Comparison of ENCODE assay signal across 24 mouse cellular contexts in the genomic region with DNA sequence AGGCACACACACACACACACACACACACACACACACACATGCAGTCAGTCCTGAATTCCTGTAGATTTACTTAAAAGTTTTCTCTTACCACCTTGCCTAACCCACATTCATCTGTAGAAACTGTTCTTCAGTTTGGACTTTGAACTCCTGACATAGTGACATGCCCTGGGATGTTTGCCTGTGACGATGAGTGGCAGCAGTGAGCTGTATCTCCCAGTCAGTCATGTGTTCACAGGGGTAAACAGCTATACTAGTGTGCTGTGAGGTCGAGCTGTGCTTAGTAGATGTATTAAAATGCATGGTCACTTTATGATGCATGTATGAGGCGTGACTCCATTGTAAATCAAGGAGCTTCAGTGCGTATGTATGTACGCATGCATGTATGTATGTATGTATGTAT.
DNase-seq lines count a peak whose midpoint lies in the region; ATAC-seq and TF ChIP-seq lines count a peak whose summit lies in the region.
"Had no signal": no experiment of that assay in that cellular context is flagged by ENCODE, and none has a peak within 500 bp of the region (broad histone marks: within the 10 kb centered on the region; RNA-seq: fewer than 3 reads in every experiment).

No protein-coding gene starts in this region.

- intact Hi-C loops in heart, postnatal 25 days (cut with DNase I), result no loop called here

- ATAC-seq in intestine, embryonic 15.5 days, result peak; percentile 36; the same call in 1 of the 2 replicates
- ATAC-seq in intestine, embryonic 16.5 days, result 0 out of 2 replicates have a peak, but pooled peaks have one; percentile 42
- ATAC-seq: CD4-positive, CD25-positive, alpha-beta regulatory T cell, adult 4 months; forebrain, embryonic 14.5 days; forebrain, postnatal 0 days had no signal

- no peak for TF ChIP-seq POLR2A in liver, adult 2 months (IDR thresholded peaks at IDR 0.05; ENCODE audit: extremely low read depth, insufficient read depth, low read length)

- TF ChIP-seq CTCF in liver, adult 2 months (IDR thresholded peaks at IDR 0.05; ENCODE audit: low read depth, low read length), result no peak

- H3K79me2 ChIP-seq in liver, adult 2 months (ENCODE audit: control insufficient read depth, insufficient read depth, low read length), result no peaks in the 10 kb centered on the region

- no peak overlapping the region for H3K4me2 ChIP-seq in intestine, embryonic 15.5 days (replicated peaks)
- no peak overlapping the region for H3K4me2 ChIP-seq in intestine, embryonic 16.5 days (ENCODE audit: low read depth, low read length)
- H3K4me2 ChIP-seq: embryonic facial prominence, embryonic 12.5 days; embryonic facial prominence, embryonic 15.5 days; heart, embryonic 11.5 days; hindbrain, embryonic 13.5 days had no signal

- H3K27ac ChIP-seq in liver, adult 2 months (replicated peaks; ENCODE audit: insufficient read depth, low read depth, low read length), result no peak overlapping the region
- no peak overlapping the region for H3K27ac ChIP-seq in intestine, embryonic 15.5 days
- no peak overlapping the region for H3K27ac ChIP-seq in intestine, embryonic 16.5 days (ENCODE audit: low read length)
- H3K27ac ChIP-seq: embryonic facial prominence, embryonic 12.5 days; embryonic facial prominence, embryonic 15.5 days; gastrocnemius, adult 2 months; hindbrain, embryonic 10.5 days; hindbrain, embryonic 13.5 days had no signal

- WGBS in liver, adult 2 months, result 62% methylated on average over 5 of the region's 5 CpGs
- WGBS in intestine, embryonic 15.5 days, result 79% methylated on average over 5 of the region's 5 CpGs
- WGBS in intestine, embryonic 16.5 days, result 79% methylated on average over 5 of the region's 5 CpGs

- no peak overlapping the region for H3K9ac ChIP-seq in liver, adult 2 months (ENCODE audit: low read depth, low read length)
- H3K9ac ChIP-seq in intestine, embryonic 15.5 days, result no peak overlapping the region
- no peak overlapping the region for H3K9ac ChIP-seq in intestine, embryonic 16.5 days (ENCODE audit: low read depth, low read length)
- H3K9ac ChIP-seq: embryonic facial prominence, embryonic 12.5 days; embryonic facial prominence, embryonic 15.5 days; forebrain, postnatal 0 days; hindbrain, embryonic 13.5 days had no signal

- H3K27me3 ChIP-seq in liver, adult 2 months (ENCODE audit: control insufficient read depth, insufficient read depth, low read length), result no peaks in the 10 kb centered on the region
- H3K27me3 ChIP-seq in intestine, embryonic 15.5 days (replicated peaks), result no peaks in the 10 kb centered on the region
- no peaks in the 10 kb centered on the region for H3K27me3 ChIP-seq in intestine, embryonic 16.5 days (replicated peaks; ENCODE audit: control insufficient read depth, insufficient read depth, low read length)
- H3K27me3 ChIP-seq: embryonic facial prominence, embryonic 12.5 days; embryonic facial prominence, embryonic 15.5 days; hindbrain, embryonic 13.5 days had no signal

- H3K4me3 ChIP-seq in liver, adult 2 months (ENCODE audit: insufficient read depth, low read depth, low read length), result no peak overlapping the region
- no peak overlapping the region for H3K4me3 ChIP-seq in intestine, embryonic 15.5 days (replicated peaks)
- no peak overlapping the region for H3K4me3 ChIP-seq in intestine, embryonic 16.5 days (ENCODE audit: low read length)
- H3K4me3 ChIP-seq: embryonic facial prominence, embryonic 12.5 days; embryonic facial prominence, embryonic 15.5 days; gastrocnemius, adult 2 months; hindbrain, embryonic 10.5 days; hindbrain, embryonic 13.5 days had no signal

- no peaks in the 10 kb centered on the region for H3K9me3 ChIP-seq in intestine, embryonic 15.5 days
- no peaks in the 10 kb centered on the region for H3K9me3 ChIP-seq in intestine, embryonic 16.5 days (ENCODE audit: control insufficient read depth, low read length)
- H3K9me3 ChIP-seq: embryonic facial prominence, embryonic 15.5 days; hindbrain, embryonic 13.5 days had no signal

- DNase-seq in liver, adult 2 months (ENCODE audit: extremely low read depth, low read depth, low spot score), result peak; percentile 71
- no peak for DNase-seq in liver
- peak; percentile 7 for DNase-seq in yolk sac, embryonic 10.5 days (ENCODE audit: low spot score)
- DNase-seq in heart, postnatal 25 days (ENCODE audit: low spot score), result no peak
- DNase-seq: adrenal gland, adult 2 months; adrenal gland, postnatal 14 days; cerebellum, adult 11 months; cerebellum, adult 2 months; cerebellum, adult 9-11 months; cerebellum, postnatal 25 days; forebrain, postnatal 0 days; gastrocnemius, adult 2 months; gastrocnemius, postnatal 14 days; heart, adult 11 months; heart, postnatal 36 days had no signal

- no peaks in the 10 kb centered on the region for H3K36me3 ChIP-seq in liver, adult 2 months (ENCODE audit: control insufficient read depth, insufficient read depth, low read length)
- no peaks in the 10 kb centered on the region for H3K36me3 ChIP-seq in intestine, embryonic 15.5 days
- H3K36me3 ChIP-seq in intestine, embryonic 16.5 days (ENCODE audit: control insufficient read depth, insufficient read depth, low read length), result no peaks in the 10 kb centered on the region
- H3K36me3 ChIP-seq: embryonic facial prominence, embryonic 12.5 days; embryonic facial prominence, embryonic 15.5 days; hindbrain, embryonic 10.5 days; hindbrain, embryonic 13.5 days had no signal

- no peaks in the 10 kb centered on the region for H3K4me1 ChIP-seq in liver, adult 2 months (ENCODE audit: control insufficient read depth, insufficient read depth, low read length)
- no peaks in the 10 kb centered on the region for H3K4me1 ChIP-seq in intestine, embryonic 15.5 days (replicated peaks)
- no peaks in the 10 kb centered on the region for H3K4me1 ChIP-seq in intestine, embryonic 16.5 days (ENCODE audit: control insufficient read depth, insufficient read depth, low read length)
- H3K4me1 ChIP-seq: embryonic facial prominence, embryonic 12.5 days; embryonic facial prominence, embryonic 15.5 days; hindbrain, embryonic 10.5 days; hindbrain, embryonic 13.5 days had no signal

Comparison
In these comparisons a context has a peak if more than half of its experiments do, and no peak if none do; other contexts are left out.
1. DNase-seq: peak in liver, adult 2 months (single experiment) and yolk sac, embryonic 10.5 days (single experiment); none in liver (single experiment) and heart, postnatal 25 days (single experiment).